Mouse (Mus musculus): ENCODE results near the gene Gm37240. TPM values are rescaled to one million over a fixed set of nuclear protein-coding genes. Genes with fewer than 3 reads are reported as not detected.

The Gm37240 gene
- polyA plus RNA-seq, 1 experiment = 0.77 TPM

DNA sequence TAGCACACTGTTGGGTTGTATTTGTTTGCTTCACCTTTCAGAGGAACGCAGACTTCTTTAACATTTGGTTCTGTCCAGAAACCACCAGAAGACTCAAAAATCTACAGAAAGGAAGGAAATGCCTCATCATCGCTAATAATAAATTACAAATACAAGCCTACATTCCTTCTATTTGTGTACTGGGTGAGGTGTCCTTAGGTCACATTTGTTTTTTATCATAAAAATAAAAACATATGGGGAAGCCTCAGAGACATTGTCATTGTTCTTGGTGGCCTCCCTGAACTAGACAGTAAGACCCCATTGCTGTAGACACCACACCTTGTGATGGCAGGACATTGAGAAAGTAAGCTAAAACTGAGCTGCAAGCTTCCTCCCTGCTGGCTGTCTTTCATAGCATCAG, 70.1 kb downstream of the Gm37240 start, which contains the start of gene Fam160a1:
TSS of gene Fam160a1 (minus strand) at position 101 of the 400 bp plus-strand sequence.
- no peak for DNase-seq
- Histone ChIP-seq H3K27me3 (ENCODE audit: control insufficient read depth, insufficient read depth, low read length) (no peaks in the 10 kb centered on the region), H3K4me3 (replicated peaks; ENCODE audit: insufficient read depth, low read depth, low read length) (no peak within 1 kb of the TSS), H3K4me1 (ENCODE audit: control insufficient read depth, insufficient read depth, low read length) (no peaks in the 10 kb centered on the region), H3K27ac (ENCODE audit: insufficient read depth, low read length) (no peak within 1 kb of the TSS)
- WGBS = 97% methylated on average over 2 of the region's 2 CpGs
- no peak for TF ChIP-seq POLR2A (IDR thresholded peaks at IDR 0.05; ENCODE audit: borderline replicate concordance, insufficient read depth, low read length)
- TF ChIP-seq CTCF (IDR thresholded peaks at IDR 0.05; ENCODE audit: borderline replicate concordance, insufficient read depth, low read depth, low read length) = no peak

DNA sequence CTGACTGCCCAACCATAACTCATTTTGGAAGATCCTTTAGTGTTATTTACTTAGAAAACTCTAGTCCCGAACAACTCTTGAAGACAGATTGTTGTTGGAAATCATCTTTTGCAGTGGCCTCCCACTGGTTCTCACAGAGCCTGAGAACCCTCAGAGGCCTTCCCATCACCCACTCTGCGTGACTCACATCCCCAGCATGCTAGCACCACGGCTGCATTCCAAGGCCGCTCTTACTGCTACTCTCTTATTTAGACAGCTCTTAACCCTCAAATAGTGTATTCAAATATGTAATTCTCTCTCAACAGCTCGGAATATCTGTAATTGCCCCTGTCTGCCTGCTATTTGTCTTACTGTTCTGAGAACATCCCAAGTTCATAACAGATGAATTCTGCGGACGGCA, 73.1 kb downstream of the Gm37240 start:
- no peaks in the 10 kb centered on the region for H3K27me3 ChIP-seq (ENCODE audit: control insufficient read depth, insufficient read depth, low read length)
- TF ChIP-seq POLR2A (IDR thresholded peaks at IDR 0.05; ENCODE audit: borderline replicate concordance, insufficient read depth, low read length) = no peak
- TF ChIP-seq CTCF (IDR thresholded peaks at IDR 0.05; ENCODE audit: borderline replicate concordance, insufficient read depth, low read depth, low read length) = no peak
- no peak overlapping the region for H3K27ac ChIP-seq (ENCODE audit: insufficient read depth, low read length)
- DNase-seq = no peak
- WGBS = 71% methylated on average over 7 of the region's 7 CpGs
- H3K4me3 ChIP-seq (replicated peaks; ENCODE audit: insufficient read depth, low read depth, low read length) = no peak overlapping the region
- no peaks in the 10 kb centered on the region for H3K4me1 ChIP-seq (ENCODE audit: control insufficient read depth, insufficient read depth, low read length)

DNA sequence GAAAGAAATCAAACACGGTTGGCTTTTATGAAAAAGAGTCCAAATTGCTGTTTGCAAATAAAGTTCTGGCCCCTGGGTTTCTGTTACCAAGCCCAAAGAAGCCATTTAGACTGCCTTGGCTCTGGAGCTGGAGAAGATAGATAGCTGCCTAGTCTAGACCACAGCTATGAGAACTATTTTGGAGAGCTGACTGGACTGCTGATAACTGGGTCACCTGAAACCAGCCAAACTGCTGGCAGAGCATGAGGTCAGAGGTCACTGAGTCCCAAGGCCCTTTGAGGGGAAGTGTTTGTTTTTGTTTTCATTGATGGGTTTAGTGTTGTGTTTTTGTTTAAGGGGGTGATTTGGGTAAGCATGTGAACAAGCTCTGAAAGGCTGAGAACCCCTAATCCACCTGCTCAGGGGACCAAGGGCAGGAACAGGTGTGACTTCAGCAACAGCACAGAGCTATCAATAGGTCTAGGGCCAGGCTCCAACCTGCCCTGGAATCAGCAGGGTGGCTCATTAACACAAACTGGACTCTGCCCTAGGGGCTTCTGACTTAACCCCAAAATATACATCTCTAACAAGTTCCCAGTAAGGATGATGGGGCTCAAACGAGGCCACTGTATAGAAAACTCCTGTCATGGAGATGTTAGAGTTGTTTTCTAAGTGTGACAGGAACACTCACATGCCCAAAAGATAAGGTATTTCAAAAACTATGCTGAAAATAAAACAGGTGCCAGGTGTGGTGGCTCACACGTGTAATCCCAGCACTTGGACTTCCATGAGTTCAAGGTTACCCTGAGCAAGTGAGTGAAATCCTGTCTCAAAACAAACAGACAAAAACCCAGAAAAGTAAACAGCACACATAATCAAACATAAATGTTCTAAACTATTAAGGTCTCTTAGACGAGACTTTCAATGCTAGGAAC, 74.0 kb downstream of the Gm37240 start:
- Histone ChIP-seq H3K4me3 (replicated peaks; ENCODE audit: insufficient read depth, low read depth, low read length) (no peak overlapping the region), H3K27ac (ENCODE audit: insufficient read depth, low read length) (no peak overlapping the region), H3K4me1 (ENCODE audit: control insufficient read depth, insufficient read depth, low read length) (no peaks in the 10 kb centered on the region), H3K27me3 (ENCODE audit: control insufficient read depth, insufficient read depth, low read length) (no peaks in the 10 kb centered on the region)
- TF ChIP-seq POLR2A (IDR thresholded peaks at IDR 0.05; ENCODE audit: borderline replicate concordance, insufficient read depth, low read length) (no peak), CTCF (IDR thresholded peaks at IDR 0.05; ENCODE audit: borderline replicate concordance, insufficient read depth, low read depth, low read length) (no peak)
- 84% methylated on average over 4 of the region's 4 CpGs for WGBS
- no peak for DNase-seq

DNA sequence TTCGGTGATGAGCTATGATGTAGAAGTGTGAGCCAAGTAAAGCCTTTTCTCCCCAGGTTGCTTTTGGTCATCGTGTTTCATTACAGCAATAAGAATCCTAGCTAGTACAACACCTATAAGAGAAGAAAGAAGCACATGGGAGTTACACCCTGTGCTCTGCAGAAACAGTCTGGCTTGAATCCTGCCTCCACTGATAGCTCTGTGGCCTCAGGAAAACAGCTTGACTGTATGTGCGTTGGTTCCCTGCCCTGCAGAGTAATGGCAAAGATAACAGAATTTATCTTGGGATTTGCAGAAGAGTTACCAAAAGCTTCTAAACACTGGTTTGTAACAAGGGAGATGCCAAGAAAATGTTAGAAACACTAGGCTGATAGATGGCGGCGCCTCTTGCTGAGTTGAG, 75.3 kb downstream of the Gm37240 start:
- no peak for DNase-seq
- no peak overlapping the region for H3K4me3 ChIP-seq (replicated peaks; ENCODE audit: insufficient read depth, low read depth, low read length)
- TF ChIP-seq POLR2A (IDR thresholded peaks at IDR 0.05; ENCODE audit: borderline replicate concordance, insufficient read depth, low read length) = no peak
- no peak for TF ChIP-seq CTCF (IDR thresholded peaks at IDR 0.05; ENCODE audit: borderline replicate concordance, insufficient read depth, low read depth, low read length)
- no peak overlapping the region for H3K27ac ChIP-seq (ENCODE audit: insufficient read depth, low read length)
- no peaks in the 10 kb centered on the region for H3K4me1 ChIP-seq (ENCODE audit: control insufficient read depth, insufficient read depth, low read length)
- H3K27me3 ChIP-seq (ENCODE audit: control insufficient read depth, insufficient read depth, low read length) = no peaks in the 10 kb centered on the region
- WGBS = 91% methylated on average over 5 of the region's 5 CpGs

DNA sequence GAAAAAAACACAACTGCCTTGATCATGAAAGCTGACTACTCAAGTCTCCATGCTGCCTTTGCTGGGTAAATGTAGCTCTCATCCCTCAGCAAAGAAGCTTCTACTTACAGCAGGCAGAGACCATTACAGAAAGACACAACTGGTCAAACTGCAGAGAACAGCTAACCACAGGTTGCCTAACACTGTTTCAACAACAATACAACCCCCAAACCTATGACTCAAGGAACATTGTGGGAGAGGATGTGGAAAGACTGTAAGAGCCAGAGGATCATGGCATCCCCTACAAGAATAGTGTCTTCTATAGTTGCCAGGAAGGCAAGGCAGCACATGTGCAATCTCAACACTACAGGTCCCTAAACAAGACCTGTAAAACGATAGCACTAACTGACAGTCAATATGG, 94.2 kb downstream of the Gm37240 start:
- DNase-seq = no peak
- 85% methylated on average over 1 of the region's 1 CpGs for WGBS
- Histone ChIP-seq H3K4me3 (replicated peaks; ENCODE audit: insufficient read depth, low read depth, low read length) (no peak overlapping the region), H3K27ac (ENCODE audit: insufficient read depth, low read length) (no peak overlapping the region), H3K27me3 (ENCODE audit: control insufficient read depth, insufficient read depth, low read length) (no peaks in the 10 kb centered on the region), H3K4me1 (ENCODE audit: control insufficient read depth, insufficient read depth, low read length) (no peaks in the 10 kb centered on the region)
- no peak for TF ChIP-seq CTCF (IDR thresholded peaks at IDR 0.05; ENCODE audit: borderline replicate concordance, insufficient read depth, low read depth, low read length)
- no peak for TF ChIP-seq POLR2A (IDR thresholded peaks at IDR 0.05; ENCODE audit: borderline replicate concordance, insufficient read depth, low read length)

DNA sequence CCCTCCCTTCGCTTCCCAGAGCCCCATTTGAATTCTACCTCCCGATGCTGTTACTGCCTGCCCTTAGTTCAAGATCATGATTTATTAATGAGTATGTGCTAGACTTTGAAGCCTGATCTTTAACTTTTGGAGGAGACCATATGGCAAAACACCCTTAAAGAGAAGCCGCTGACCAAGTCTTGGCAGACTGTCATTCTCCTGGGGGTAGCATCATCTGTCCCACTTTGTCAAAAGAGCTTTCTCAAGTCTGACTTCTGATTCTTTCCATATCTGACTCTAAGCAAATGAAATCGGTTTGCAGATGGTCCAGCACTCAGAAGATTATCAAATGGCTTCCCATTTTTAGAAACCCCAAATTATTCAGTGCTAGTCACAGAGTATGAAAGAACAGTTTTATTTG, 97.6 kb downstream of the Gm37240 start:
- peak in 1 of 2 experiments; percentile 40 for DNase-seq
- TF ChIP-seq POLR2A (IDR thresholded peaks at IDR 0.05; ENCODE audit: borderline replicate concordance, insufficient read depth, low read length) (no peak), CTCF (IDR thresholded peaks at IDR 0.05; ENCODE audit: borderline replicate concordance, insufficient read depth, low read depth, low read length) (no peak)
- Histone ChIP-seq H3K27me3 (ENCODE audit: control insufficient read depth, insufficient read depth, low read length) (no peaks in the 10 kb centered on the region), H3K4me3 (replicated peaks; ENCODE audit: insufficient read depth, low read depth, low read length) (no peak overlapping the region), H3K4me1 (ENCODE audit: control insufficient read depth, insufficient read depth, low read length) (no peaks in the 10 kb centered on the region), H3K27ac (ENCODE audit: insufficient read depth, low read length) (no peak overlapping the region)
- 22% methylated on average over 4 of the region's 4 CpGs for WGBS

DNA sequence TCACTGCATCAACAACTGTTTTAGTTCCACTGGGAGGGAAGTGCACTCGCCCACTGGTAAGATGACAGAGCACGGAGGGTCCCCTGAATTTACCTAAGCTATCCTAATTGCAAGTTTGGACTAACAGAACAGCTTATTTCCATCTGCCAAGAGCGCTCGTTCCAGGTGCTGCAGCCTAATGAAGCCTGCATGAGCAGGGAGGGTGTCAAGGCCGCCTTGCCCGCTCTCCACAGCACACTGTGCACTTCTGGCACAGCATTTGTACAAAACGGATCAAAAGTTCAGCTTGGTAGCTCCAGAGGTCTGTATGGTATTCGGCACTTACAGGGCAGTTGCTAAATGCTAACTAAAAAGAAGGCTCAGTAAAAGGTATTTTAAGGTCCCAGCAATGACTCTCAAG, 100.8 kb downstream of the Gm37240 start:
- Histone ChIP-seq H3K27me3 (ENCODE audit: control insufficient read depth, insufficient read depth, low read length) (no peaks in the 10 kb centered on the region), H3K27ac (ENCODE audit: insufficient read depth, low read length) (no peak overlapping the region), H3K4me3 (replicated peaks; ENCODE audit: insufficient read depth, low read depth, low read length) (no peak overlapping the region), H3K4me1 (ENCODE audit: control insufficient read depth, insufficient read depth, low read length) (no peaks in the 10 kb centered on the region)
- WGBS = 58% methylated on average over 8 of the region's 8 CpGs
- TF ChIP-seq CTCF (IDR thresholded peaks at IDR 0.05; ENCODE audit: borderline replicate concordance, insufficient read depth, low read depth, low read length) (no peak), POLR2A (IDR thresholded peaks at IDR 0.05; ENCODE audit: borderline replicate concordance, insufficient read depth, low read length) (no peak)
- DNase-seq = no peak

DNA sequence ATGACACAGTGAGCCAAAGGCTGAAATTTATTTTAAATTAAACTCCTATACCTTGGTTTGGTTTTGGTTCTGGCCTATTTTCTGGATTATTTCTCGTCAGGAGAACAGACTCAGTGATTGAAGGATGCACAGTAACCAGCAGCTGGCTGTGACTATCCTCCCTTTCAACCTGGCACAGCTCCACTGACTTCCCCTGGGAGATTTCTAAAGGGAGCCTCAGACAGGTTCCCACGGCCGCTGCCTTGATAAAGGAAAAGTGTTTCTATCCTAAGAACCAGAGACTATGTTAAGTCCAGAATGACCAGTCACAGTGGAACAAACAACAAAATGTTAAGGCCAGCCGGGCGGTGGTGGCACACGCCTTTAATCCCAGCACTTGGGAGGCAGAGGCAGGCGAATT, 106.4 kb downstream of the Gm37240 start:
- no peak overlapping the region for H3K4me3 ChIP-seq (replicated peaks; ENCODE audit: insufficient read depth, low read depth, low read length)
- no peak for DNase-seq
- TF ChIP-seq POLR2A (IDR thresholded peaks at IDR 0.05; ENCODE audit: borderline replicate concordance, insufficient read depth, low read length) (no peak), CTCF (IDR thresholded peaks at IDR 0.05; ENCODE audit: borderline replicate concordance, insufficient read depth, low read depth, low read length) (no peak)
- no peaks in the 10 kb centered on the region for H3K27me3 ChIP-seq (ENCODE audit: control insufficient read depth, insufficient read depth, low read length)
- no peaks in the 10 kb centered on the region for H3K4me1 ChIP-seq (ENCODE audit: control insufficient read depth, insufficient read depth, low read length)
- no peak overlapping the region for H3K27ac ChIP-seq (ENCODE audit: insufficient read depth, low read length)
- 74% methylated on average over 7 of the region's 7 CpGs for WGBS
